Mouse (Mus musculus) hindbrain, embryonic 16.5 days (tissue): ENCODE data around the gene Agbl4. TPM values are rescaled to one million over a fixed set of nuclear protein-coding genes. Genes with fewer than 3 reads are reported as not detected.

Experiments used
- ATAC-seq: fragments of 200-750 bp; cut with Nextera tagmentation; 2 replicates; pipeline ENCODE4 v1.8.0; 2017; ENCODE audit warnings: moderate TSS enrichment, moderate library complexity
- H3K27ac ChIP-seq: fragments of 300-500 bp; sonication (generic); 2 replicates; pipeline ENCODE4 v1.5.1; 2014; ENCODE audit warnings: low read depth, mild to moderate bottlenecking, control low read depth, low read length, moderate library complexity
- H3K27me3 ChIP-seq: fragments of 300-500 bp; sonication (generic); replicated peaks from 2 replicates; pipeline ENCODE4 v1.6.1; 2014; ENCODE audit warnings: low read length; ENCODE audit not compliant: control insufficient read depth, insufficient read depth
- H3K36me3 ChIP-seq: fragments of 300-500 bp; sonication (generic); 2 replicates; pipeline ENCODE4 v1.6.1; 2014; ENCODE audit warnings: mild to moderate bottlenecking, low read length, moderate library complexity, mixed read lengths; ENCODE audit not compliant: control insufficient read depth, insufficient read depth
- H3K4me1 ChIP-seq: fragments of 300-500 bp; sonication (generic); 2 replicates; pipeline ENCODE4 v1.6.1; 2014; ENCODE audit warnings: low read depth, low read length; ENCODE audit not compliant: control insufficient read depth, insufficient read depth
- H3K4me2 ChIP-seq: fragments of 300-500 bp; sonication (generic); 2 replicates; pipeline ENCODE4 v1.6.1; 2014; ENCODE audit warnings: mild to moderate bottlenecking, low read length, control low read depth, moderate library complexity
- H3K4me3 ChIP-seq: fragments of 300-500 bp; sonication (generic); 2 replicates; pipeline ENCODE4 v1.5.1; 2014; ENCODE audit warnings: mild to moderate bottlenecking, low read length, control low read depth, moderate library complexity
- H3K9ac ChIP-seq: fragments of 300-500 bp; sonication (generic); 2 replicates; pipeline ENCODE4 v1.6.1; 2014; ENCODE audit warnings: low read depth, mild to moderate bottlenecking, control low read depth, low read length, moderate library complexity
- H3K9me3 ChIP-seq: fragments of 300-500 bp; sonication (generic); 2 replicates; pipeline ENCODE4 v1.6.1; 2014; ENCODE audit warnings: mild to moderate bottlenecking, low read length, moderate library complexity; ENCODE audit not compliant: control insufficient read depth
- WGBS: fragments of 180-500 bp; shearing (Covaris S2); extraction: QIAGEN DNeasy Blood & Tissue Kit; methylation state at CpG from one replicate; pipeline ENCODE4 v1.1.7; 2014; 5-methylcytosine and 5-hydroxymethylcytosine counted together
- polyA plus RNA-seq: library from polyadenylated mRNA; unstranded; fragments of >200 nt; fragmentation: Nextera tagmentation; extraction: Ambion mirVana; gene quantifications from 2 replicates; pipeline ENCODE4 v1.2.1, GENCODE M21; 2015

Gene Agbl4
- polyA plus RNA-seq, 1 experiment from 2014 or later: 4.8 TPM

GRCm38 (mm10) chr4:111493750-111494404, 1096.4 kb downstream of the Agbl4 start:
- WGBS: 47% methylated on average over 5 of the region's 5 CpGs
- Histone ChIP-seq H3K4me1 (peaks cover 2% of the 10 kb centered on the region; the same call in 1 of the 2 replicates), H3K9me3 (no peaks in the 10 kb centered on the region), H3K4me2 (no peak overlapping the region), H3K9ac (no peak overlapping the region), H3K36me3 (no peaks in the 10 kb centered on the region), H3K27ac (no peak overlapping the region), H3K27me3 (no peaks in the 10 kb centered on the region), H3K4me3 (no peak overlapping the region)
- ATAC-seq: peak; percentile 77

GRCm38 (mm10) chr4:111495949-111496348, 1098.5 kb downstream of the Agbl4 start:
- Histone ChIP-seq H3K27ac (no peak overlapping the region), H3K9me3 (no peaks in the 10 kb centered on the region), H3K4me3 (no peak overlapping the region), H3K4me2 (no peak overlapping the region), H3K4me1 (peaks cover 2% of the 10 kb centered on the region; the same call in 1 of the 2 replicates), H3K36me3 (no peaks in the 10 kb centered on the region), H3K9ac (no peak overlapping the region), H3K27me3 (no peaks in the 10 kb centered on the region)
- WGBS: 9% methylated on average over 2 of the region's 2 CpGs
- ATAC-seq: no peak

- no peak for ATAC-seq
- Histone ChIP-seq H3K9me3 (no peaks in the 10 kb centered on the region), H3K9ac (no peak overlapping the region), H3K4me2 (no peak overlapping the region), H3K27ac (no peak overlapping the region), H3K4me3 (no peak overlapping the region), H3K4me1 (peaks cover 1% of the 10 kb centered on the region; the same call in 1 of the 2 replicates), H3K36me3 (no peaks in the 10 kb centered on the region), H3K27me3 (no peaks in the 10 kb centered on the region)
- 73% methylated on average over 3 of the region's 3 CpGs for WGBS
Measured at GRCm38 (mm10) chr4:111498751-111499150, 1101.3 kb downstream of the Agbl4 start.

- no peak for ATAC-seq
- no peak overlapping the region for H3K4me2 ChIP-seq
- H3K27me3 ChIP-seq: no peaks in the 10 kb centered on the region
- WGBS: 100% methylated on average over 1 of the region's 1 CpGs
- H3K36me3 ChIP-seq: no peaks in the 10 kb centered on the region
- H3K27ac ChIP-seq: no peak overlapping the region
- no peaks in the 10 kb centered on the region for H3K4me1 ChIP-seq
- H3K9ac ChIP-seq: no peak overlapping the region
- H3K4me3 ChIP-seq: no peak overlapping the region
- no peaks in the 10 kb centered on the region for H3K9me3 ChIP-seq
Measured at GRCm38 (mm10) chr4:111501441-111501840, 1104.0 kb downstream of the Agbl4 start.

- no peak overlapping the region for H3K4me3 ChIP-seq
- H3K27me3 ChIP-seq: no peaks in the 10 kb centered on the region
- H3K9ac ChIP-seq: no peak overlapping the region
- H3K4me2 ChIP-seq: no peak overlapping the region
- no peaks in the 10 kb centered on the region for H3K4me1 ChIP-seq
- WGBS: 84% methylated on average over 5 of the region's 5 CpGs
- ATAC-seq: no peak
- no peak overlapping the region for H3K27ac ChIP-seq
- no peaks in the 10 kb centered on the region for H3K36me3 ChIP-seq
- no peaks in the 10 kb centered on the region for H3K9me3 ChIP-seq
Measured at GRCm38 (mm10) chr4:111502965-111503727, 1105.7 kb downstream of the Agbl4 start.

GRCm38 (mm10) chr4:111504952-111505351, 1107.5 kb downstream of the Agbl4 start:
- no peak for ATAC-seq
- Histone ChIP-seq H3K36me3 (no peaks in the 10 kb centered on the region), H3K9ac (no peak overlapping the region), H3K4me1 (no peaks in the 10 kb centered on the region), H3K4me3 (no peak overlapping the region), H3K9me3 (no peaks in the 10 kb centered on the region), H3K4me2 (no peak overlapping the region), H3K27me3 (no peaks in the 10 kb centered on the region), H3K27ac (no peak overlapping the region)
- 91% methylated on average over 2 of the region's 2 CpGs for WGBS

- WGBS: 17% methylated on average over 2 of the region's 2 CpGs
- Histone ChIP-seq H3K9ac (no peak overlapping the region), H3K4me2 (no peak overlapping the region), H3K36me3 (no peaks in the 10 kb centered on the region), H3K4me3 (no peak overlapping the region), H3K4me1 (no peaks in the 10 kb centered on the region), H3K27ac (no peak overlapping the region), H3K27me3 (no peaks in the 10 kb centered on the region), H3K9me3 (no peaks in the 10 kb centered on the region)
- ATAC-seq: peak; percentile 28; the same call in 1 of the 2 replicates
Measured at GRCm38 (mm10) chr4:111510129-111510528, 1112.7 kb downstream of the Agbl4 start.

GRCm38 (mm10) chr4:111513921-111514320, 1116.5 kb downstream of the Agbl4 start:
- 63% methylated on average over 3 of the region's 3 CpGs for WGBS
- no peak for ATAC-seq
- Histone ChIP-seq H3K4me2 (no peak overlapping the region), H3K9ac (no peak overlapping the region), H3K4me3 (no peak overlapping the region), H3K4me1 (peaks cover 3% of the 10 kb centered on the region; the same call in 1 of the 2 replicates), H3K27me3 (no peaks in the 10 kb centered on the region), H3K36me3 (no peaks in the 10 kb centered on the region), H3K27ac (no peak overlapping the region), H3K9me3 (no peaks in the 10 kb centered on the region)

- H3K36me3 ChIP-seq: no peaks in the 10 kb centered on the region
- no peaks in the 10 kb centered on the region for H3K27me3 ChIP-seq
- peaks cover 3% of the 10 kb centered on the region; the same call in 1 of the 2 replicates for H3K4me1 ChIP-seq
- no peak overlapping the region for H3K9ac ChIP-seq
- 100% methylated on average over 2 of the region's 2 CpGs for WGBS
- no peaks in the 10 kb centered on the region for H3K9me3 ChIP-seq
- no peak overlapping the region for H3K27ac ChIP-seq
- H3K4me2 ChIP-seq: no peak overlapping the region
- ATAC-seq: no peak
- no peak overlapping the region for H3K4me3 ChIP-seq
Measured at GRCm38 (mm10) chr4:111516136-111516535, 1118.7 kb downstream of the Agbl4 start.
